Mouse (Mus musculus) C2C12 (cell line): ENCODE data around the gene Ranbp3l.

Source experiments
- CEBPB ChIP-seq: IDR thresholded peaks from one replicate; pipeline ENCODE4 v1.6.1; 2011; ENCODE audit warnings: low read depth, mild to moderate bottlenecking, control low read depth, moderate library complexity
- CTCF ChIP-seq: IDR thresholded peaks from one replicate; pipeline ENCODE4 v1.5.1; 2011; ENCODE audit not compliant: control insufficient read depth, insufficient read depth, insufficient read length
- MYOG ChIP-seq: IDR thresholded peaks from one replicate; pipeline ENCODE4 v1.6.1; 2011; ENCODE audit not compliant: control insufficient read depth, insufficient read length; ENCODE audit errors: extremely low read depth
- USF1 ChIP-seq: IDR thresholded peaks from one replicate; pipeline ENCODE4 v1.6.1; 2011; ENCODE audit warnings: low read depth, mild to moderate bottlenecking, control low read depth, moderate library complexity

DNA sequence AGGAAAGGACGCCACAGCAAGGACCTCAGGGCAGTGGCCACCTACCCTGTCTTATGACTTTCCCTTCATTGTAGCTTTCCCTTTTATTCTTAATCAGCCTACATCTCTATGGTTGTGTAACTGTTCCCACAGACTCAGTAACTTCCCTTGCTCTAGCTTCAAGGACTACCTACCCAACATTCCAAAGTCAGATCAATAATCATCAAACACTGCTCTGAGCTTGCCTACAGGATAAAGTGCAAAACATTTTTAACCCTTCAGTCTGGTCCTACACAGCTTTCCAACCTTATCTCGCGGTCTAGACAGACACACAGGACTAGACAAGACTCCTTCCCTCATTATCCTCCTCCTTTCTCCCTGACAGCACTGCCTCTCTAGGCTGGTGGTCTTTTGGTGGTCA, 102.6 kb downstream of the Ranbp3l start:
- TF ChIP-seq USF1: no peak
- no peak for TF ChIP-seq CTCF
- no peak for TF ChIP-seq MYOG
- no peak for TF ChIP-seq CEBPB
